Mouse (Mus musculus) retina, embryonic 14.5 days (tissue): Measurements from ENCODE around the gene Kiz.

Experiments
- DNase-seq: peaks from one replicate; pipeline ENCODE4 v3.0.0-alpha.2; 2015; ENCODE audit warnings: low spot score

The Kiz gene

GRCm38 (mm10) chr2:146975453-146976028, 119.9 kb downstream of the Kiz start:
- no peak for DNase-seq

- DNase-seq = no peak
These were observed 127.1 kb downstream of the Kiz start for GRCm38 (mm10) chr2:146982786-146983185.

- DNase-seq = no peak
These were observed 129.2 kb downstream of the Kiz start for GRCm38 (mm10) chr2:146984831-146985230.

- no peak for DNase-seq
These were observed 130.1 kb downstream of the Kiz start for GRCm38 (mm10) chr2:146985807-146986206.

- DNase-seq = no peak
These were observed 130.8 kb downstream of the Kiz start for GRCm38 (mm10) chr2:146986429-146986828.

- no peak for DNase-seq
These were observed 151.6 kb downstream of the Kiz start for GRCm38 (mm10) chr2:147007265-147007664.

- DNase-seq = no peak
These were observed 153.4 kb downstream of the Kiz start for GRCm38 (mm10) chr2:147009084-147009483.

- DNase-seq = no peak
These were observed 154.5 kb downstream of the Kiz start for GRCm38 (mm10) chr2:147010141-147010540.

- no peak for DNase-seq
These were observed 155.3 kb downstream of the Kiz start for GRCm38 (mm10) chr2:147010952-147011351.

- DNase-seq = no peak
These were observed 155.9 kb downstream of the Kiz start for GRCm38 (mm10) chr2:147011474-147012140.

GRCm38 (mm10) chr2:147012141-147012622, 156.5 kb downstream of the Kiz start:
- no peak for DNase-seq

GRCm38 (mm10) chr2:147012623-147013184, 157.0 kb downstream of the Kiz start, which contains the start of gene Xrn2:
TSS of gene Xrn2 (plus strand) at chr2:147012996.
- peak; percentile 95 for DNase-seq

GRCm38 (mm10) chr2:147013194-147013969, 157.7 kb downstream of the Kiz start:
- peak; percentile 93 for DNase-seq

- DNase-seq = peak; percentile 2
These were observed 158.6 kb downstream of the Kiz start for GRCm38 (mm10) chr2:147014101-147014886.
